Mouse (Mus musculus) cerebellum, adult 8-10 months (tissue): Measurements from ENCODE around the gene Lztr1.
A peak's percentile ranks its signal among the peaks of the same experiment; 100 is the strongest.
"Not testable (repeated sequence)": the region's sequence is repeated elsewhere in the genome, so short reads cannot be mapped to it uniquely, and the experiment has no call there.

Experiments used
- DNase-seq: peaks from one replicate; pipeline ENCODE4 v3.0.0; 2022

The Lztr1 gene

GRCm38 (mm10) chr16:17508031-17508430, 457 bp upstream of the Lztr1 start:
- not testable (repeated sequence) for DNase-seq

DNA sequence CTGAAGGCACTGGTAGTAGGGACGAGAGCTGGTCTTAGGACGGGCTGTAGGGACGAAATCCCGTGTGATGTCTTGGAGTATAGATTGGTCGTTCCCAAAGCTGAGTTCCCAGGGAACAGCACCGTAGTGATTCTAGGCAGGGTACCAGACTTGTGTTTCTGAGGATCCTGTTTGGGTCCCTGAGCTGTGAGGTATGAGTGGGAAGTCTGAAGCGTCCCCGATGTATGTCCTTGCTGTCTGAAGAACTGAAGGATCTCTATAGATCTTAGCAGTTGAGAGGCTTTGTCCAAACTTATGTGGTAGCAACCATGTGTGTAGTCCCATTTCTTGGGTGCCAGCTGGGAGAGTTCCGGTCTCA, 731 bp downstream of the Lztr1 start:
- DNase-seq: no peak

DNA sequence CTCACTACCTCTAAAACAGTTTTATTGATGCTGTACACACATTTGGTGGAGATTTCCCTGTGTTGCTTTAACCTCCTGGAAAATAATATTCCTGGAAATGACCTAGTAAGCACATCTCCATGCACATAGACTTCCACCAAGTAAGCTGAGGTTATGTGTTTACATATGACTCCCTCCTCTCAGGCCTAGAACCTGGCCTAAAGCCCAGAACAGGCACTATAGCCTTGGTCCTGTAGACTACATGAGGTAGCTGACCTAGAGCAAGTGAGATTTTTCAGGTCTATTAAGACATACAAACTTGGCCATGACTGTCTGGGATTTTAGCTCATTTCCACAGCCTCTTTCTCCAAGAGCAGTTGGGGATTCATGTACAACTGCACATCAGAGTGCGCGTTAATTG, 1.7 kb downstream of the Lztr1 start:
- no peak for DNase-seq

GRCm38 (mm10) chr16:17510686-17511085, 2.2 kb downstream of the Lztr1 start:
- no peak for DNase-seq

GRCm38 (mm10) chr16:17511431-17511830, 2.9 kb downstream of the Lztr1 start:
- DNase-seq: no peak

GRCm38 (mm10) chr16:17518910-17519309, 10.4 kb downstream of the Lztr1 start:
- no peak for DNase-seq

DNA sequence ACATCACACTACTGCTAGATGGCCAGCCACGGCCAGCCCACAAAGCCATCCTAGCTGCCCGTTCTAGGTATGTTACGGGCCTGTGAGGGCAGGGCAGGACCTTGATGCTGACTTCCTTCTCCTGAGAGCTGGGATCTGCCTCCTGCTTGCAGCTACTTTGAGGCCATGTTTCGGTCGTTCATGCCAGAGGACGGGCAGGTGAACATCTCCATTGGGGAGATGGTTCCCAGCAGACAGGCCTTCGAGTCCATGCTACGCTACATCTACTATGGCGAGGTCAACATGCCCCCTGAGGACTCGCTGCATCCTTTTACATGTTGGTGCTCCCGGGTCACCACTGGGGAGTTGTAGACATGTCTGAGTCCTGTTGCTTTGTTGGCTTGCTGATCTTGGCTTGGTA, 15.7 kb downstream of the Lztr1 start:
- no peak for DNase-seq

- no peak for DNase-seq
These were observed 17.0 kb downstream of the Lztr1 start for GRCm38 (mm10) chr16:17525524-17525923.

DNA sequence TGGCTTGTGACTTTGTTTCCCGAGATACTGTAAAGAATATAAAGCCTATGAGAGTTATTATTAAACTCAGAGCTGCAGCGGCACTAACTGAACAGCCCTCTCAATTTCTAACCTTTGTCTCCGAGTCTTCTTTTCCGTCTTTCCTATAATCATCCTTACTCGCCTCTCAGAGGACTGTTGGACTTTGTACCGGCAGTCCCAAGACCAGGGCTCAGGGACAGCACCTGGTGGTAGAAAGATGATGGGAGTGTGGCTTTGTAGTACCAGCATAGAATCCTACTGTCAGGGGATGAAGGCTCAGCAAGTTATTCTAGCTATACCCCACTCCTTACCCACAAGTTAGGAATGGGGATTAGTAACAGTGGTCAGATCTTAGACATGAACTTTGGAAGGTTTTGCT, 17.7 kb downstream of the Lztr1 start:
- DNase-seq: no peak

GRCm38 (mm10) chr16:17527606-17528005, 19.1 kb downstream of the Lztr1 start:
- no peak for DNase-seq

GRCm38 (mm10) chr16:17528276-17528675, 19.8 kb downstream of the Lztr1 start:
- no peak for DNase-seq

GRCm38 (mm10) chr16:17529981-17530586, 21.6 kb downstream of the Lztr1 start:
- DNase-seq: peak; percentile 52

- peak; percentile 94 for DNase-seq
These were observed 22.3 kb downstream of the Lztr1 start, which contains the start of gene Thap7 for GRCm38 (mm10) chr16:17530640-17531288. Gene Thap7, minus strand, starts transcription at chr16:17531136.

DNA sequence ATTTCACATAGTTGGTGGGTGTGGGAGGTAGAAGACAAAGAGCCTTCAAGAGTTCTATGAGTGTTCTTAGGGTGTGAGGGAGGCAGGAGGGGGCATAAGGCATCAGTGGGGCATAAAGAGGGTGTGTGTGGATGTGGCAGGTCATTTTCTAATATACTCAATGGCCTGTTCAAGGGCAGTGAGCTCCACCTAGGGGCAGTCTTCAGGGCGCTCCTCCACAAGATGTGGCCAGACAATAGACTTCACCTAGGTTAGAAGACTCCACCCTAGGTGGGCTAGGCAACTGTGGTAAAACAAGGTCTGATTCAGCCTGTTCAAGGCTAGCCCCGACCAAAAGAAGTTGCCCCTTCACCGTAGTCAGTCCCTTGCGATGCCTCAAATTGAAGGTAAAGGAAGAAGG, 23.8 kb downstream of the Lztr1 start:
- DNase-seq: peak; percentile 35

GRCm38 (mm10) chr16:17532676-17533329, 24.3 kb downstream of the Lztr1 start:
- DNase-seq: no peak

- DNase-seq: no peak
These were observed 28.1 kb downstream of the Lztr1 start for GRCm38 (mm10) chr16:17536584-17536983.

DNA sequence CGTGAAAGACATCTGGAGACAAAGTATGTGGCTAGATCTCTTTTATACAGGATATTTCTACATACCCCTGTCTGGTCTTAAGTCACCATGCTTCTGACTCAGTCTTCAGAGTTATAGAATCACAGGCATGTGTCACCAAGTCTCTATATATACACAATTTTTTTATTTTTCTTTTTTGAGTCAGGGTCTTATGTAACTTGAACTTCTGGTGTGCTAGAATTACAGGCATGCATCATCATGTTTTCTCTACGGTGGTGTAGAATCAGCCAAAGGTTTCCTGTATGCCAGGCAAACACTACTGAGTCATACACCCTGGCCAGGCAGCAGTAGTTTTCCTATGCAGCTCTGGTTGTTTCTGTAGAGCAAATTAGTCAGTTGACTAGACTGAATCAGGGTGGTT, 34.1 kb downstream of the Lztr1 start:
- no peak for DNase-seq

DNA sequence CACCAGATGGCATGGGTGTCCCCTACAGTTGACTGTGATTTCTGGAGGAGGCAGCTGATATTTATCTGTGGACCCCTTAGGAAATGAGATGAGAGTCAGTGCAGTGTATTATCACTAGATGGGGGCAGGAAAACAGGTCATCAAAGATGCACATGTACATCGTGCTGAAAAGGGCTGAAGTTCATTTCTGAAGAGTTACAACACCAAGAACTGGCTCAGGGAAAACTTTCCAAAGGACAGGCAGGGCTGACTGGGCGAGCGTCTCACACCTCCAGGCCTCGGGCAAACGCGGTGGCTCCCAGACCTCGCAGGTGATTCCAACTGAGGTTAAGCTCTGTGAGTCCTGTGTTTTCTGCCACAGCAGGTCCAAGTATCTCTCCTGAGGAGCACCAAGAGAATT, 44.3 kb downstream of the Lztr1 start:
- DNase-seq: no peak

DNA sequence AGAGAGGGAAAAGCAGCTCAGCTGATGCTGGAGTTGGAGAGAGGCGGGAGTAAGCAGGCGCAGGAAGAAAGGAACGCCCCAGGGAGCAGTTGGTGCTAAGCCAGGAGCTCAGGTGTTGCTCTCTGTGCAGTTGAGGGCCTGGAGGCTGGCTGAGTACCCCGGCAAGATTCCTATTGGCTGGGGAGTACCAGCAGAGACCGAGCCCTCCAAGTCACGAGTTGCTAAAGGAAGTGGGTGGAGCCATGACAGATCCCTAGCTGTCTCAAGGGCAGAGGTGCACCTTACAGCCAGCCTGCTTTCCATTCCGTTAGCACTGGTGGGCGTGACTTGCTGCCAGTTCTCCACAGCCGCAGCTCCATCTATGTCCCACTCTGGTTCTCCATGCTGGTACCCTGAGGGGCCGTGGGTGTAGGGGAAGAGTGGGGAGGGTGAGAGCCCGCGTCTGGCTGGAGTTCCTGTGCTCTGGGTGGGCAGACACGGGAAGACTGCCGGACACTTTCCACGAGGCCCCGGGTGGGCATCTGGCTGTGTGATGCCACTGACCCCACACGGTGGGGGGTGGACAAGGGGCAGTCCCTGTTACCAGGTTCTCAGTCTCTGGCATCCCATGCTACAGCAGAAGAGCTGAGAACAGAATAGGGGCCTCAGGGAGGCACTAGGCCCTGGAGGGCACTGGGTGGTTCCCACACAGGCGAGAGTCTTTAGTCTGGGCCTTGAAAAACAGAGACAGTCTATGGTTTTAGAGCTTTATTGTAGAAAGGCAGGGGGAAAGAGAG, 45.6 kb downstream of the Lztr1 start:
- DNase-seq: no peak

DNA sequence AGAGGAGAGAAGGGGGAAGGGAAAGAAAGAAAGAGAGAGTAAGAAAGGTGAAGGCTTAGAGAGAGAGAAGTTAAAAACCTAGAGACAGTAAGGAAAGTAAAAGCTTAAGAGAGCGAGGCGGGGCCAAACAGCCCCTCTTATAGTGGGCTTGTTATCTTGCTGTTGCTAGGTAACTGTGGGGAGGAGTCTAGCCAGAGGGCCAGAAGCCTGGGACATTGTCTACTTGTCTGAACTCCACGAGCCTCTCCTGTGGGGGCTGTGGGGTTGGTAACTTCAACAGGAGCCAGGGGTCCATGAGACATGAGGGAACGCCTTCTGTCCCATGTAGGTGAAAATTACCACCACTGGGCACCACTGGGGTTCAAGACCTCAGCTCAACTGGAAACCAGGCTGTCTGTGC, 46.2 kb downstream of the Lztr1 start:
- DNase-seq: not testable (repeated sequence)

DNA sequence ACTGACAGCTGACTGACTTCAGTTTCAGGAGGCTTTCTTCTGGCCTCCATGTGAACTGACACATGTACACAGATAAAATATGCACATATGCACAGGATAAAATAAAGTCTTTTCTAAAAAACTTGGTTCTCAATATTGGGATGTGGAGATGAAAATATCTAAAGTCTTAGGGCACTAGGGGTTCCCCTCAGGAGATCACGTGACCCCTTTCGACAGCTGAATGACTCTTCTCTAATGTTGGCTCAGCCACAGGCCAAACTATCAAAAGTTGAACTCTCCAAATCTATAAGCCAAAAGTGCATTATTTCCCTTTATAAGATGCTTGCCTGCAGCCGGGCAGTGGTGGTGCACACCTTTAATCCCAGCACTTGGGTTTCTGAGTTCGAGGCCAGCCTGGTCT, 47.7 kb downstream of the Lztr1 start:
- no peak for DNase-seq

DNA sequence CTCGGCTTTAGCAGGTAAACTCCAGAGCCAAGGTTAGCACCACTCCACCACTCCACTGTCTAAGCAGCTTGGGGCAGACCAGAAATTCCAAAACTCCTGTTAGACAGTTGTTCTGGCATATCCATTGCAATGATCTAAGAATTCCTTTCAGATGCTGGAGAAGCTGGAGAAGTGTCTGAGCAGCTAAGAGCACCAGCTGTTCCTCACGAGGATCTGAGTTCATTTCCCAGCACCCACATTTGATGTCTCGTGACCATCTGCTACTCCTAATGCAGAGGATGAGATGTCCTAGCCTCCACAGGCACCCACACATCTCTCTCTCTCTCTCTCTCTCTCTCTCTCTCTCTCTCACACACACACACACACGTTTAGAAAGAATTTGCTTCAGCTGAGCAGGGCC, 48.4 kb downstream of the Lztr1 start:
- DNase-seq: no peak

- DNase-seq: peak; percentile 84
These were observed 49.5 kb downstream of the Lztr1 start for GRCm38 (mm10) chr16:17557947-17558480.
